Mouse (Mus musculus) C2C12 (cell line): ENCODE measurements around the gene Tssk6. TPM values are rescaled to one million over a fixed set of nuclear protein-coding genes. Genes with fewer than 3 reads are reported as not detected.

Experiments
- H3K27me3 ChIP-seq: one replicate; pipeline ENCODE4 v1.6.1; 2011; ENCODE audit not compliant: control insufficient read depth, insufficient read depth, insufficient read length
- H3K36me3 ChIP-seq: one replicate; pipeline ENCODE4 v1.6.1; 2011; ENCODE audit not compliant: control insufficient read depth, insufficient read depth
- H3K4me3 ChIP-seq: one replicate; pipeline ENCODE4 v1.5.1; 2011; ENCODE audit warnings: mild to moderate bottlenecking, control low read depth; ENCODE audit not compliant: poor library complexity, insufficient read depth, severe bottlenecking
- H3K79me2 ChIP-seq: one replicate; pipeline ENCODE4 v1.6.1; 2011; ENCODE audit not compliant: control insufficient read depth, insufficient read depth
- H3K79me3 ChIP-seq: one replicate; pipeline ENCODE4 v1.6.1; 2011; ENCODE audit warnings: low read depth, control low read depth
- H3ac ChIP-seq: one replicate; pipeline ENCODE3; 2011; ENCODE audit warnings: low read depth; ENCODE audit not compliant: control insufficient read depth, insufficient read length
- CEBPB ChIP-seq: IDR thresholded peaks from one replicate; pipeline ENCODE4 v1.6.1; 2011; ENCODE audit warnings: low read depth, mild to moderate bottlenecking, control low read depth, moderate library complexity
- CTCF ChIP-seq: IDR thresholded peaks from one replicate; pipeline ENCODE4 v1.5.1; 2011; ENCODE audit not compliant: control insufficient read depth, insufficient read depth, insufficient read length
- FOSL1 ChIP-seq: IDR thresholded peaks from one replicate; pipeline ENCODE4 v1.8.0; 2011; ENCODE audit warnings: mild to moderate bottlenecking, low read length; ENCODE audit not compliant: poor library complexity, insufficient read depth, severe bottlenecking
- MAX ChIP-seq: IDR thresholded peaks from one replicate; pipeline ENCODE4 v1.6.1; 2011; ENCODE audit warnings: mild to moderate bottlenecking, control low read depth
- MYOD1 ChIP-seq: IDR thresholded peaks from one replicate; pipeline ENCODE4 v1.6.1; 2011; ENCODE audit warnings: low read depth; ENCODE audit not compliant: control insufficient read depth, insufficient read length
- MYOG ChIP-seq: IDR thresholded peaks from one replicate; pipeline ENCODE4 v1.6.1; 2011; ENCODE audit not compliant: control insufficient read depth, insufficient read length; ENCODE audit errors: extremely low read depth
- USF1 ChIP-seq: IDR thresholded peaks from one replicate; pipeline ENCODE4 v1.6.1; 2011; ENCODE audit warnings: low read depth, mild to moderate bottlenecking, control low read depth, moderate library complexity
- polyA plus RNA-seq: library from polyadenylated mRNA; unstranded; fragments of >200 nt; fragmentation: generic; extraction: Trizol; gene quantifications from one replicate; pipeline ENCODE4 v1.2.1, GENCODE M21; 2012; ENCODE audit warnings: missing spikeins

Gene Tssk6
- polyA plus RNA-seq, 1 experiment = 0.57 TPM

- Histone ChIP-seq H3ac (no peak overlapping the region), H3K4me3 (no peak overlapping the region), H3K79me2 (peaks cover 23% of the 10 kb centered on the region), H3K27me3 (no peaks in the 10 kb centered on the region), H3K36me3 (peaks cover 8% of the 10 kb centered on the region), H3K79me3 (peaks cover 13% of the 10 kb centered on the region)
- TF ChIP-seq USF1 (no peak), CTCF (no peak), CEBPB (no peak), MYOG (no peak), MAX (no peak), FOSL1 (no peak), MYOD1 (no peak)
These were observed 2.1 kb downstream of the Tssk6 start for GRCm38 (mm10) chr8:69904096-69904495.

GRCm38 (mm10) chr8:69906260-69906659 lies 4.3 kb downstream of the Tssk6 start:
- H3K27me3 ChIP-seq = no peaks in the 10 kb centered on the region
- peaks cover under 1% of the 10 kb centered on the region for H3K79me3 ChIP-seq
- H3K36me3 ChIP-seq = peaks cover 23% of the 10 kb centered on the region
- TF ChIP-seq CEBPB = no peak
- no peak overlapping the region for H3ac ChIP-seq
- peaks cover 2% of the 10 kb centered on the region for H3K79me2 ChIP-seq
- H3K4me3 ChIP-seq = no peak overlapping the region

GRCm38 (mm10) chr8:69907106-69907505 lies 5.1 kb downstream of the Tssk6 start:
- Histone ChIP-seq H3K27me3 (no peaks in the 10 kb centered on the region), H3K79me3 (no peaks in the 10 kb centered on the region), H3K36me3 (peaks cover 29% of the 10 kb centered on the region), H3K4me3 (no peak overlapping the region), H3ac (no peak overlapping the region), H3K79me2 (no peaks in the 10 kb centered on the region)
- TF ChIP-seq MYOD1 = no peak
- no peak for TF ChIP-seq MYOG
- no peak for TF ChIP-seq FOSL1
- TF ChIP-seq CEBPB = no peak
- TF ChIP-seq MAX = no peak
- TF ChIP-seq CTCF = no peak
- TF ChIP-seq USF1 = no peak

DNA sequence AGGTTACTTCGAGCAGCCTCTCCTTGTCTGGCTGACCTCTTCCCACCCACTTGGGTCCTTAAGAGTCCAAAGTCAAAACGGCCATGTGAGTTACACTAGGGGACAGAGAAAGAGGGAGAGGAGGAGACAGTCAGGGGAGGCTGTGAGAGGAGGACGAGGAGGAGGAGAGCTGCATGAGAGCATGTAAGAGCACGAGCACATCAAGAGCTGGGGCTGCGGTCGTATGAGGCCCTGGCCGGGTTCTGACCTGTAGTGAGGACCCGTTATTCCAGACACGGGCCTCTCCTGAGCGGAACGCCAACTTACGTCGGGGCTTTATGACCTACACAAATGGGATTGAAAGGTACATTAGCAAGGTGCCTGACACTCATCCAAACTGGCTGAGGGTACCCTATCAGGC lies 9.9 kb downstream of the Tssk6 start:
- Histone ChIP-seq H3K27me3 (no peaks in the 10 kb centered on the region), H3K4me3 (no peak overlapping the region), H3K79me2 (no peaks in the 10 kb centered on the region), H3K79me3 (no peaks in the 10 kb centered on the region), H3ac (no peak overlapping the region), H3K36me3 (peaks cover 65% of the 10 kb centered on the region)
- TF ChIP-seq FOSL1 (no peak), MYOD1 (no peak), MAX (no peak), MYOG (no peak), CTCF (no peak), CEBPB (no peak), USF1 (no peak)

GRCm38 (mm10) chr8:69912478-69913074 lies 10.6 kb downstream of the Tssk6 start:
- H3ac ChIP-seq = no peak overlapping the region
- peaks cover under 1% of the 10 kb centered on the region for H3K79me3 ChIP-seq
- TF ChIP-seq MAX = no peak
- TF ChIP-seq USF1 = no peak
- no peak for TF ChIP-seq MYOG
- TF ChIP-seq CEBPB = no peak
- TF ChIP-seq MYOD1 = no peak
- no peak for TF ChIP-seq FOSL1
- TF ChIP-seq CTCF = no peak
- peaks cover under 1% of the 10 kb centered on the region for H3K79me2 ChIP-seq
- peaks cover 70% of the 10 kb centered on the region for H3K36me3 ChIP-seq
- H3K27me3 ChIP-seq = no peaks in the 10 kb centered on the region
- H3K4me3 ChIP-seq = no peak overlapping the region

DNA sequence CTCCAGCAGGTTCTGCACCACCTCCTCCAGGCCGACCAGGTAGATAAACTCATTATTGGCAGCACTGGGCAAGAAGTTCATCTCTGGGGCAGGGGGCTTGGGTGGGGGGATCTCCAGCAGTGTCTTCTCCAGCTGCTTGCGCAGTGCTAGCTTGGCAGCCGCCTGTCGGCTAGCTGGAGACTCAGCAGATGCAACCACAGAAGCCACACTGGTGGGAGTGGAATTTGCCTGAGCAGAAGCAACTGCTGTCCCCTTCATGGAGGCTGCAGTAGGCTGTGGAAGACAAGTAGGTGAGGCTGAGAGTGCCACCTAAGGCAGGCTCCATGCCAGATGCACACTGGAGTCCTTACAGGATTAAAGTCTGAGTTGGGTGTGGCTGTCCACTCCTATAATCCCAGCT lies 12.5 kb downstream of the Tssk6 start:
- H3K79me3 ChIP-seq = peaks cover 11% of the 10 kb centered on the region
- no peaks in the 10 kb centered on the region for H3K27me3 ChIP-seq
- peaks cover 61% of the 10 kb centered on the region for H3K36me3 ChIP-seq
- H3K79me2 ChIP-seq = peaks cover 14% of the 10 kb centered on the region
- no peak overlapping the region for H3ac ChIP-seq
- no peak overlapping the region for H3K4me3 ChIP-seq
- no peak for TF ChIP-seq MAX
- no peak for TF ChIP-seq FOSL1
- no peak for TF ChIP-seq MYOD1
- no peak for TF ChIP-seq USF1
- TF ChIP-seq MYOG = no peak
- no peak for TF ChIP-seq CTCF
- TF ChIP-seq CEBPB = no peak
